Mouse (Mus musculus): ENCODE measurements around the gene Gm21900.
"Not testable (repeated sequence)": the region's sequence is repeated elsewhere in the genome, so short reads cannot be mapped to it uniquely, and the experiment has no call there.

The Gm21900 gene

DNA sequence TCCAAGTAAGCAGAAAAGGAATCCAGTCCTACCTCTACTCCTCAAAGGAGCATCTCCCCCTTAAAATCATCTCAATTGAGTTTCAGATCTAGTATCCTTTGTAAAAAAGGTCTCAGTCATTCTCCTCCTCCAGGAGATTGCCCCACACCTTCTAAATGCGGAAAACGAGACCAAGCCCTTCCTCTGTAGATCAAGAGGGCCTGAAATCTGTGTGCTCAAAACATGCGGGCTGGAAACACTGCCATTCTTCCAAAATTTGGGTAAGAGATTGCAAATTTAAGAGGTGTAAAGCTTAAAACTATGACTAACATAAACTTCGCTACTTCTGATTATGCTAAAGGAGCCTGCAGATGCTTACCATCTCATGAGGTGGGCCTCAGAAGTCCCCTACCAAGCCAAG, at the start of gene Gm21900:
Gm21900 (plus strand) TSS at position 301 of the 400 bp plus-strand sequence.
- not testable (repeated sequence) for DNase-seq (ENCODE audit: low spot score in 2 of 2)

GRCm38 (mm10) chrY:10643516-10643915, 27.4 kb downstream of the Gm21900 start:
- DNase-seq (ENCODE audit: low spot score in 2 of 2): peak; percentile 0

Measured in spleen, postnatal 36 days (tissue).